11 mouse cellular contexts compared by ENCODE assay signal in genomic region chr16:92611641-92612149, GRCm38 (mm10).
DNase-seq lines count a peak whose midpoint lies in the region; ATAC-seq and TF ChIP-seq lines count a peak whose summit lies in the region.
"Had no signal": no experiment of that assay in that cellular context is flagged by ENCODE, and none has a peak within 500 bp of the region (broad histone marks: within the 10 kb centered on the region; RNA-seq: fewer than 3 reads in every experiment).

No protein-coding gene starts in this region.

- H3K9me3 ChIP-seq in hindbrain, postnatal 0 days (ENCODE audit: low read length), result no peaks in the 10 kb centered on the region
- no peaks in the 10 kb centered on the region for H3K9me3 ChIP-seq in hindbrain, embryonic 14.5 days (ENCODE audit: control insufficient read depth, low read length)
- H3K9me3 ChIP-seq: embryonic facial prominence, embryonic 13.5 days; G1E; neural tube, embryonic 15.5 days had no signal

- H3K4me3 ChIP-seq in hindbrain, postnatal 0 days (ENCODE audit: low read length), result no peak overlapping the region
- no peak overlapping the region for H3K4me3 ChIP-seq in hindbrain, embryonic 14.5 days (replicated peaks; ENCODE audit: low read length)
- H3K4me3 ChIP-seq: embryonic facial prominence, embryonic 13.5 days; neural tube, embryonic 15.5 days had no signal

- peak; percentile 38 for DNase-seq in hindbrain, postnatal 0 days (ENCODE audit: low spot score)
- DNase-seq in hindbrain, embryonic 14.5 days (ENCODE audit: low spot score), result no peak
- DNase-seq in cerebellum, adult 11 months, result peak; percentile 56
- peak; percentile 60 to 62 for DNase-seq in cerebellum, postnatal 36 days
- DNase-seq in lung, postnatal 10 days, result peak; percentile 66
- no peak for DNase-seq in ovary, adult 18-20 months (ENCODE audit: low spot score)
- DNase-seq in frontal cortex, postnatal 14 days (ENCODE audit: low spot score in 2 of 2), result no peak
- DNase-seq in right cerebral cortex, adult 2 months (ENCODE audit: low spot score in 2 of 2), result no peak

- no peak for ATAC-seq in hindbrain, postnatal 0 days
- no peak for ATAC-seq in hindbrain, embryonic 14.5 days (ENCODE audit: low FRiP score)

- H3K4me2 ChIP-seq in hindbrain, postnatal 0 days (ENCODE audit: low read depth, low read length), result no peak overlapping the region
- no peak overlapping the region for H3K4me2 ChIP-seq in hindbrain, embryonic 14.5 days (replicated peaks)
- H3K4me2 ChIP-seq: embryonic facial prominence, embryonic 13.5 days; neural tube, embryonic 15.5 days had no signal

- 58% methylated on average over 11 of the region's 12 CpGs for WGBS in hindbrain, postnatal 0 days
- 85% methylated on average over 12 of the region's 12 CpGs for WGBS in hindbrain, embryonic 14.5 days

- no peak overlapping the region for H3K27ac ChIP-seq in hindbrain, postnatal 0 days
- H3K27ac ChIP-seq in hindbrain, embryonic 14.5 days, result no peak overlapping the region
- H3K27ac ChIP-seq: neural tube, embryonic 15.5 days had no signal

- H3K36me3 ChIP-seq in hindbrain, postnatal 0 days (ENCODE audit: insufficient read depth, low read length), result no peaks in the 10 kb centered on the region
- no peaks in the 10 kb centered on the region for H3K36me3 ChIP-seq in hindbrain, embryonic 14.5 days (replicated peaks; ENCODE audit: control insufficient read depth, insufficient read depth)
- H3K36me3 ChIP-seq: neural tube, embryonic 15.5 days had no signal

- no peak overlapping the region for H3K9ac ChIP-seq in hindbrain, postnatal 0 days (replicated peaks; ENCODE audit: low read length)
- no peak overlapping the region for H3K9ac ChIP-seq in hindbrain, embryonic 14.5 days
- H3K9ac ChIP-seq: embryonic facial prominence, embryonic 13.5 days; neural tube, embryonic 15.5 days had no signal

- H3K4me1 ChIP-seq in hindbrain, postnatal 0 days (ENCODE audit: insufficient read depth, low read length), result peaks cover 19% of the 10 kb centered on the region
- 0 out of 2 replicates have a peak, but pooled peaks cover 5% of the 10 kb centered on the region for H3K4me1 ChIP-seq in hindbrain, embryonic 14.5 days (replicated peaks; ENCODE audit: control insufficient read depth, insufficient read depth, low read length)

- TF ChIP-seq CTCF in hindbrain, postnatal 0 days (IDR thresholded peaks at IDR 0.05; ENCODE audit: low read depth), result no peak

- no peaks in the 10 kb centered on the region for H3K27me3 ChIP-seq in hindbrain, postnatal 0 days (ENCODE audit: insufficient read depth, low read length)
- peaks cover 6% of the 10 kb centered on the region; the same call in 1 of the 2 replicates for H3K27me3 ChIP-seq in hindbrain, embryonic 14.5 days (ENCODE audit: control insufficient read depth, insufficient read depth, low read length)

Comparison
In these comparisons a context has a peak if more than half of its experiments do, and no peak if none do; other contexts are left out.
1. DNase-seq: peak in hindbrain, postnatal 0 days (single experiment), cerebellum, adult 11 months (single experiment), cerebellum, postnatal 36 days (2 of 2) and lung, postnatal 10 days (single experiment); none in hindbrain, embryonic 14.5 days (single experiment), ovary, adult 18-20 months (single experiment), frontal cortex, postnatal 14 days (0 of 2) and right cerebral cortex, adult 2 months (0 of 2).